Mouse (Mus musculus) stomach, postnatal 0 days (tissue): ENCODE data around the gene Inpp5e.

Source experiments
- CTCF ChIP-seq: IDR thresholded peaks from 2 replicates; pipeline ENCODE4 v1.5.1; 2016; ENCODE audit warnings: antibody characterized with exemption, low read depth, mild to moderate bottlenecking, moderate library complexity
- EP300 ChIP-seq: optimal IDR thresholded peaks from 2 replicates; pipeline ENCODE3; 2016; ENCODE audit warnings: antibody characterized with exemption

DNA sequence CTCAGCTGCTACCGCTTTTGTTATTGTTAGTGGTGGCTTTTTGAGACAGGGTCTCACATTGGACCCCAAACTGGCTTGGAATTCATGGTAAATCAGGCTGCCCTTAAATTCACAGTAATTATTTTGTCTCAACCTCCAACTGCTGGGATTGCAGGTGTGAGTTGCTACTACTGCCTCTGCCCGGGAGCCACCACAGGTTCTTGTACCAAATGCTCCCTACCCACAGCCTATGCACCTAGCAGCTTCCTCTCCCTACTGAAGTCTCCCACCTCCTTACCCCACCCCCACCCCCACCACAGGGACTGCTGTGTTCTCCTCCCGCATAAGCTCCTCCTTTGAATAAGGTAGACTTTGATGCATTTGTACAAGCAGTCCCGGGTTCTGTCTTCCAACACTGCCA is 52.8 kb downstream of the Inpp5e start:
- TF ChIP-seq CTCF = no peak
- no peak for TF ChIP-seq EP300
